Mouse (Mus musculus): ENCODE results near the gene Abcc12.

The Abcc12 gene

GRCm38 (mm10) chr8:86578076-86578475 is 2.4 kb downstream of the Abcc12 start:
- DNase-seq (ENCODE audit: low read depth), result no peak

GRCm38 (mm10) chr8:86577547-86577946 is 2.9 kb downstream of the Abcc12 start:
- no peak for DNase-seq (ENCODE audit: low read depth)

- DNase-seq (ENCODE audit: low read depth), result no peak
Measured at GRCm38 (mm10) chr8:86563674-86564073, 16.8 kb downstream of the Abcc12 start.

GRCm38 (mm10) chr8:86561737-86562136 is 18.7 kb downstream of the Abcc12 start:
- DNase-seq (ENCODE audit: low read depth), result no peak

- no peak for DNase-seq (ENCODE audit: low read depth)
Measured at GRCm38 (mm10) chr8:86560688-86561065, 19.8 kb downstream of the Abcc12 start.

GRCm38 (mm10) chr8:86559947-86560687 is 20.4 kb downstream of the Abcc12 start:
- DNase-seq (ENCODE audit: low read depth), result no peak

GRCm38 (mm10) chr8:86557186-86558045 is 23.1 kb downstream of the Abcc12 start:
- no peak for DNase-seq (ENCODE audit: low read depth)

- DNase-seq (ENCODE audit: low read depth), result no peak
Measured at GRCm38 (mm10) chr8:86555564-86555963, 24.9 kb downstream of the Abcc12 start.

- no peak for DNase-seq (ENCODE audit: low read depth)
Measured at GRCm38 (mm10) chr8:86554220-86554891, 26.1 kb downstream of the Abcc12 start.

- DNase-seq (ENCODE audit: low read depth), result no peak
Measured at GRCm38 (mm10) chr8:86550516-86550915, 30.0 kb downstream of the Abcc12 start.

- DNase-seq (ENCODE audit: low read depth), result no peak
Measured at GRCm38 (mm10) chr8:86546001-86546400, 34.5 kb downstream of the Abcc12 start.

- DNase-seq (ENCODE audit: low read depth), result no peak
Measured at GRCm38 (mm10) chr8:86540906-86541305, 39.6 kb downstream of the Abcc12 start.

GRCm38 (mm10) chr8:86540376-86540775 is 40.1 kb downstream of the Abcc12 start:
- no peak for DNase-seq (ENCODE audit: low read depth)

GRCm38 (mm10) chr8:86536663-86536987 is 43.9 kb downstream of the Abcc12 start:
- DNase-seq (ENCODE audit: low read depth), result no peak

GRCm38 (mm10) chr8:86535791-86536662 is 44.5 kb downstream of the Abcc12 start:
- peak; percentile 67 for DNase-seq (ENCODE audit: low read depth)

GRCm38 (mm10) chr8:86535068-86535560 is 45.4 kb downstream of the Abcc12 start:
- no peak for DNase-seq (ENCODE audit: low read depth)

GRCm38 (mm10) chr8:86529714-86530113 is 50.8 kb downstream of the Abcc12 start:
- DNase-seq (ENCODE audit: low read depth), result no peak

GRCm38 (mm10) chr8:86527336-86528029 is 53.0 kb downstream of the Abcc12 start:
- DNase-seq (ENCODE audit: low read depth), result no peak

- DNase-seq (ENCODE audit: low read depth), result no peak
Measured at GRCm38 (mm10) chr8:86526808-86527207, 53.7 kb downstream of the Abcc12 start.

GRCm38 (mm10) chr8:86514203-86514602 is 66.3 kb downstream of the Abcc12 start:
- no peak for DNase-seq (ENCODE audit: low read depth)

GRCm38 (mm10) chr8:86512886-86513285 is 67.6 kb downstream of the Abcc12 start:
- no peak for DNase-seq (ENCODE audit: low read depth)

Measured in 416B (cell line).